Mouse (Mus musculus) embryonic fibroblast, embryonic 13.5 days (primary cell): Measurements from ENCODE around the gene Tbc1d2.

Source experiments
- CTCF ChIP-seq: IDR thresholded peaks from 2 replicates; pipeline ENCODE4 v1.5.1; 2011; ENCODE audit warnings: mild to moderate bottlenecking, control low read depth, low read length, moderate library complexity, borderline replicate concordance; ENCODE audit not compliant: insufficient read depth
- POLR2A ChIP-seq: IDR thresholded peaks from 2 replicates; pipeline ENCODE4 v1.6.1; 2011; ENCODE audit warnings: low read depth, mild to moderate bottlenecking, control low read depth, low read length, moderate library complexity

GRCm38 (mm10) chr4:46568169-46568568, 81.8 kb downstream of the Tbc1d2 start:
- no peak for TF ChIP-seq POLR2A
- TF ChIP-seq CTCF: no peak
